Mouse (Mus musculus): ENCODE data around the gene Ankrd11.

Ankrd11 gene

DNA sequence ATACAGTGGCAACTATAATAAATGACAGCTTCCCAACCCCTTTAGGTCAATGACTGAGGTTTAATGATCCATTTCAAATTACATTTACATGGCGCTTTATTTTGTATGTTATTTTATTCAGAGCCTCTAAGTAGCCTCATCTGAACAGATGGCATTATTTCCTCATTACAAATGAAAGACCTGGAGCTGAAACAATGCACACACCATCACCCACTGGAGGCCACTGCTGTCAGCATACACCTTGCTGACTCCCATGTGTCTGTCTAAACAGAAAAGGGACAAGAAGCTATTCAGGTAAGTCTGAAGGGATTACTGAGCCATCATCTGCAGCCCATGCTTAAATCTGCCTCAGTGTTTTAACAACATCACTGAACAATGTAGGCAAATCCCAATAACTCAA lies 107.0 kb downstream of the Ankrd11 start:
- TF ChIP-seq GATA4 (IDR thresholded peaks at IDR 0.05; ENCODE audit: insufficient replicate concordance, low read length) = no peak

DNA sequence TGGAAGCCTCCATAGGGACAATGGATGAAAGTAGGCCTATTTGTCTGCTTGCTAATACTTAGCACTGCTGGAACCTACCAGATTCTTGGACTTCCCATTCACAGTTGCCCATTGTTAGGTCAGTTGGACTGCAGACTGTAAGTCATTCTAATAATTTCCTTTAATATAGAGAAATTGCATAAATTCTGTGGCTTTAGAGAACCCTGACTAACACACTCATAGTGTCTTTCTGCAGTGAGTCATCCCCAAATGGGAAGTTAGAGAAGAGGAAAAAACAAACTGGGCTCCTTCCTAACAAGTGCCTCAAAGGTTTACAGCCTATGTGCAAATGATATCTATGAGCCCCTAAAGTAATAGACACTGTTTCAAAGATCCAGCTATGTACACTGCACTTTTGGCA lies 108.1 kb downstream of the Ankrd11 start:
- no peak for TF ChIP-seq GATA4 (IDR thresholded peaks at IDR 0.05; ENCODE audit: insufficient replicate concordance, low read length)

DNA sequence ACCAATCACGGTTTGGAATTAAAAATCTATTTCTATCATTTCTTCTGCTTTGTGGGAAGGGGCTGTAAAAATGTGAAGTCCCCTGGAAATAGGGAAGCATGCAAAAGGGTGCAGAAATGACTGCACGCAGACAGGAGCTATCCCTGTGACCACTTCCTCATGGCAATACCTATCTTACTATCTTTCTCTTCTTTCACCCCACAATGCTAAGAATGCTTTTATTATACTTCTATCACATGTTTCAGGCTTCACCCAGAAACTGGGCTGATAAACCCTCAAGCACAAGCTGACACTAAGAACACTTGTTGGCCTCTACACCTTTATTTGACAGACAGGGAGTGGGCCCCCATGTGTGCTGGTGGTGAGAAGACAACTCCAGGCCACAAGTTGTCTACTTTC lies 109.5 kb downstream of the Ankrd11 start:
- TF ChIP-seq GATA4 (IDR thresholded peaks at IDR 0.05; ENCODE audit: insufficient replicate concordance, low read length) = no peak

DNA sequence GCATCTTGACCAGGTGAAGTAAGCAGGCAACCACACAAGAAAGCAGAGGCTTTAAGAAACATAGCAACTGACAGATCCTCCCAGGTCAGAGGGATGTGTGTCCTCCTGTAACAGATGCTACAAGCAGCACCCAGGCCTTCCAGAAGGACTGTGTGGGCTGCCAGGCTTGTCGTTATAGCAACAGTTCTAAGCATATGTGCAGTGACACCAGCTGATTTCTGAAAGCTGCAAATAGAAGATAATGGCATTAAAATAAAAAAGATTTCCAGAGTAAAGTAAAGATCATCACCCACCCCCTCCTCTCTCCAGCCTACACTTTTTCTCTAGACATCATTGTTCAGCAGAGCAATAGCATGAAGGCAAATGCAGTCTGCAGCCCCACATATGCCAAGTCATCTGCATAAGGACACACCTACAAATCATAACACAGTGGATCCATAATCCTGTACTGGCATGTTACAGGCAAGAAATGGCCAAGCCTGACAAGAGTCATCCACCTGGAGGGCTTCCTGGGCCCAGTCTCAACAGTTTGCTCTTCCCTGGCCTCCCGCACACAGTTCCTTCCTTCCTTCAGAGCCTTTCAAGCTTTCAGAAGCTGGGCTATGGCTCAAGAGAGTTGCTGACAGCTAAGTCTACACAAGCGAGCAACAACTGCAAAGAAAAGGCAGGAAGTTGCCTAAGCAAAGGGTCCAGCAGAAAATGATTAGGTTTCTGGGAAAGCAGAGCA lies 110.1 kb downstream of the Ankrd11 start:
- no peak for TF ChIP-seq GATA4 (IDR thresholded peaks at IDR 0.05; ENCODE audit: insufficient replicate concordance, low read length)

DNA sequence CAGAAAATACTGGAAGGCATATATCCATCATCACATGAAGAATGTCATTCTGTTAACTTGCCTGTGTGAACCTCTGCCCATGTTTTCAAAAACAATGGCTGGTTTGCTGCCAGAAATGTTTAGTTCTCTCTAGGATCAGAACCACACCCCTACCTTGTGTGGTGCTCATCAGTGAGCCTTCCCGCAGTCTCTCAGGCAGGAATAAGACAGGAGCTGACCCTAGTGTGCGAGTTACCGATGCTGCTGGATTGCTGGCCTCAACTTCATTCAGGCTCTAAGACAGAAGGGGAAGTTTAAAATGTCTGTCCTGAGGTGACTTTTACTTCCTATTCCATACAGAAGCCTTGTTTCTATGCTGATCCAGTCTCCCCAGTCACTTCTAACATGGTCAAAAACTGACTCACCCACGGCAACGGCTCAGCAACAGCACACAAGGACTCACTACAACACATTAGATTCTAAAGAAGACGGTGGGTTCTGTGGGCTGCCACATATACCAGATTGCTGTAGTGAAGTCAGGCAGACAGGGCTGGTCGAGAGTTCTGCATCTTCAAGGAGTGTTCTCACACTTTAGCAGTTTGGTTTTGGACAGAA lies 113.3 kb downstream of the Ankrd11 start:
- no peak for TF ChIP-seq GATA4 (IDR thresholded peaks at IDR 0.05; ENCODE audit: insufficient replicate concordance, low read length)

DNA sequence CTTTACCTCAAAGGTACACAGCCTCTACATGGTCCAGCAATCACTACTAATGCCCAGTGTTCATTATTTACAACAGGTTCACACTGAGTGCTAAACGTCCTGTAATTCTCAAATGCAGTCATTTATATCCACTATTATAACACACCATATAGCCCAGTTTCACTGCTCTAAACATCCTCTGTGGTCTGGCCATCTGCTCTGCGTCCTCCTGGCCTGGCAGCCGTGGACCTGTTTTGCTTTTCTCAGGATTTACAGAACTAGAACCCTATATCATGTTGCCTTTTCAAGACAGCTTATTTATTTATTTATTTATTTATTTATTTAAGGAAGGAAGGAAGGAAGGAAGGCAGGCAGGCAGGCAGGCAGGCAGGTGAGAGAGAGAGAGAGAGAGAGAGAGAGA lies 114.2 kb downstream of the Ankrd11 start:
- no peak for TF ChIP-seq GATA4 (IDR thresholded peaks at IDR 0.05; ENCODE audit: insufficient replicate concordance, low read length)

DNA sequence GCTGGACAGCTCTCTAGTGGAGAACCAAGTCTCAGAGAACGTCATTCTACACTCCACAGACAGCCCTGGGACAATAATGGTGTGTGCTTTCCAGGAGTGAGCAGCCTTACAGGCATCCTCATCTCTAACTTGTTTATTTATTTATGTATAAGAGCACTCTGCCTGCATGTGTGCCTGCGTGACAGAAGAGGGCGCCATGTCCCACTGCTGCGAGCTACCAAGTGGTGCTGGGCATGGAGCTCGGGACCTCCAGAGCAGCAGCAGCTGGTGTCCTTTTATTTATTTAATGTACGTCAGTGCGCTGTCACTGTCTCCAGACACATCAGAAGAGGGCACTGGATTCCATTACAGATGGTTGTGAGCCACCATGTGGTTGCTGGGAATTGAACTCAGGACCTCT lies 115.3 kb downstream of the Ankrd11 start:
- no peak for TF ChIP-seq GATA4 (IDR thresholded peaks at IDR 0.05; ENCODE audit: insufficient replicate concordance, low read length)

DNA sequence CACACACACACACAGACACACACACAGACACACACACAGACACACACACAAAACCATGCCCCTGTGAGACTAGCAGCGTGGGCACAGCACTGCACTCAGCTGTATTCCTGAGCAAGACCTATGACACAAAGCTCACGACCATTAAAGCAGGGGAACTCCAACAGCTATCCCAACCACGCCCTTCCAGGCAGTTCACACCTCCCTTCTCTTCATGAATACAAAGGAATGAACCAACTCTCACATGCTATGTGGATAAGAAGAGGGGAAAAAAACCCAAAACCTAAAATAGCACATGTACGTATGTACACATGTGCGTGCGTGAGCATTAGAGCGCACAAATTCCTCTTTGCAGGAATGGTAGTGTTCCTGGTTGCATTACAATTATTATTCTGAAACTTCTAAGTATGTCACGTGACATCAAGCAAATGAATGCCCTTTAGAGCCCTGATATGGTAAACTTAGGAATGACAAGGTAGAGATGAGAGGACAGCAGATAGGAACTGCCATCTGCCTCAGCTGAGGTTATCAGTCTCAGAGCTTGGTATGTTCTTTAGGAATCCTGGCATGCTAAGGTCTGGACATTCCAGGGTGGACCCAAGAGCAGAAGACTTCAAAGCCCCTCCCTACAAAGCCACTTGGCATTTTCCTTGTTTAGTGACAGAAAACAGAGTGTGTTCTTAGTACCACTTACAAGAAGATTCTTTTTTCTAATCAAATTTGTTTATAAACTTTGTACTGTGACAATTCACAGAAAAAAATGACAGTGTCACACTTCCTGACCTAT lies 115.9 kb downstream of the Ankrd11 start:
- TF ChIP-seq GATA4 (IDR thresholded peaks at IDR 0.05; ENCODE audit: insufficient replicate concordance, low read length) = no peak

DNA sequence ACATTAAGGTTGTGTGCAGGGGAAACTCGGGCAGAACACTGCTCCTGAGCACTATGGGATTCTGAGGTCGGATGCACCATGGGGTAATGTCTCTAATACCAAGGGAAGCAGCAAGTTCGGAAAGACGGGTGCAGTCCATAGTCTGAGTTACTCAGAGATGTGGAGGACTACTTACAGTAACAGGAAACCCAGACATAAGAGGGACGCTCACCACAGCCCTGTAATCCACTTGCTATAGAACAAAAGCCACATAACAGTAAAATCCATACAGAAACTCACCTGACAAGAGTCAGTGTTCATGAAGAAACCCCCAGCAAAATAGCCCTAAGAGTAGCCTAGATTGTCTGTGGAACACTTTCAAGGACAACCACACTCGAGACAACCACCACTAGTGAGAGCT lies 118.0 kb downstream of the Ankrd11 start:
- TF ChIP-seq GATA4 (IDR thresholded peaks at IDR 0.05; ENCODE audit: insufficient replicate concordance, low read length) = no peak

DNA sequence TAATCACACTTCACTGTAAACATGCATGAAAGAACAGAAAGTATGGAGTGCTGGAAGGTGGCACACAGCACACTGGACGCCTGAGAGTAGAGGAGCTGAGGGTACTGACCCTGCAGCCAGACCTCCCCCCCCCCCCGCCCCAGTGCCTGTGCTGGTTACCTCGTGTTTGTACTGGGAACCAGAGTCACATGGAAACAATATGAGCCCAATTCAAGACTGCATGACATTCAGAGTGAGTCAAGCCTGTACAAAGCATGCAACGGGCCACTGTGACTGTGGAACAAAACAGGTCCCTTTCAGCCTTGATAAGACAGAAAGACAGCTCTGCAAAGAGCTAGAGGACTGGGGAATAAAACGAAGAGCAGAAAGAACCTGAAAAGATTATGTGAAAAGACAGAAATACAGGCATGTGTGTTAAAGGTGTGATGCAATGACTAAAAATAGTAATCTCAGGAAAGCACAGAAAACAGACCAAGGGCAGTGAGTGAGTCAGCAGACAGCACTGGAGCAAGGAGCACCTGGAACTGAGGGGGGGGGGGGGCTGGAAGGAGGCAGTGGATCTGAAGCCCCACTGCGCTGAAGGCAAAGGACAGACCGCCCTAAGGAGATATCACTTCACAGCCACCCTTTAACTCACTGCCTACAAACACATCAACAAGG lies 118.5 kb downstream of the Ankrd11 start:
- no peak for TF ChIP-seq GATA4 (IDR thresholded peaks at IDR 0.05; ENCODE audit: insufficient replicate concordance, low read length)

DNA sequence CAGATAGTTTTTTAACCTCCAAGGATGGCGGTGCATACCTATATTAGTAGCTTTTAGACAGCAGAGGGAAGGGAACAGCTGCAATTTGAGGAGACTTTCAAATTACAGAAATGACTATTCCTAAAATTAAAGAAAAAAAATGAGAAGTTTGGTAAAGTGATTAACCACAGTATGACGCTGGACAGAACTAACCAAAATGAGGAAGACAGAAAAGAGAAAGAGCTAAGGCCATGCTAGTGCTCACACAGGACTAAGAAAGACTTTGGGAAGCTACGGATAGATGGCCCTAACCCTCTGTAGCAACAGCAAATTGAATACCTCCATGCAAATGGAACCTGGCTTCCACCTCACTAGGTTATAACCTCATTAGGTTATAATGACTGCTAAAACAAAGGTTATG lies 119.1 kb downstream of the Ankrd11 start:
- no peak for TF ChIP-seq GATA4 (IDR thresholded peaks at IDR 0.05; ENCODE audit: insufficient replicate concordance, low read length)

DNA sequence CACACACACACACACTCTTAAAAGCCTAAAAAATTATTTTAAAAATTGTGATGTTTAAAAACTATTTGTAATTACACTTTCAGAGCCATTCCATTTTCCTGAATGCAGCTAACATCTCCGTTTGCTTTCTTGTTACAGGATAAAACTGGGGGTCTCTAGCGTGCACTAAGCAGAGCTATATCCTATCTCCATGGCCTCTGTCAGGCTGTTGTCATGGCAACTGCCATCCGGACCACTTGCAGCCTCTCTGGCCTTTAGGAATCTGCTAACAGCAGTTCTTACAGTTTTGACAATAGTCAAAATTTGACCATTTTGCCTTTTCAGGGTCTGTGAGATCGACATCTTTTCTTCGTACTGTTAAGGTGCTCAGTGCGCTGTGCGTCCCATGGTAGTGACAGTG lies 121.2 kb downstream of the Ankrd11 start:
- no peak for TF ChIP-seq GATA4 (IDR thresholded peaks at IDR 0.05; ENCODE audit: insufficient replicate concordance, low read length)

DNA sequence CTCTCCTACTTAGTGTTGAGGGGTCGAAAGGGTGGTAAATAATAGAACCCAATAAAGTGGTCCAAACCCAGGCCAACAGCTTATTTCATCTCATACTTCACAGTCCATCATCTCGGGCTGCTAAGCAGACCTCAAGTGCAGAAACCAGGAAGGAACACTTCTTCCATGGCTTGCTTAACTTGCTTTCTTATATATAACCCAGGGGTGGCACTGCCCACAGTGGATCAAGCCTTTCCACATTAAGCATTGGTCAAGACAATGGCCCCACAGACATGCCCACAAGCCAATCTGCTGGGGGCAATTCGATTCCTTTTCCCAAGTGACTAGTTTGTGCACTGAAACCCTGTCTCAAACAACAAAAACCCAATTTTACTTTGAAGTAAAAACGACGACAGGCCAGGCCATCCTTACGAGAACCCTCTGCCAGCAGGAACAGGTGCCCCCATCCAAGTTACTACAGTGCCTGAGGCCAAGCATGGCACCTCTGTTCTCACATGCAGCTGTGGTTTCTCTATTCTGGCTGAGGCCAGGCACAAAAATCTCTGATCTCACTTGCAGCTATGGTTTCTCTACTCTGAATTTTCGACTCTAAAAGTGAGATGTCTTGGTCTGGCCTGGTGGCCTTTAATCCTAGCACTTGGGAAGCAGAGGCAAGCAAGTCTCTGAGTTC lies 123.5 kb downstream of the Ankrd11 start:
- TF ChIP-seq GATA4 (IDR thresholded peaks at IDR 0.05; ENCODE audit: insufficient replicate concordance, low read length) = no peak

DNA sequence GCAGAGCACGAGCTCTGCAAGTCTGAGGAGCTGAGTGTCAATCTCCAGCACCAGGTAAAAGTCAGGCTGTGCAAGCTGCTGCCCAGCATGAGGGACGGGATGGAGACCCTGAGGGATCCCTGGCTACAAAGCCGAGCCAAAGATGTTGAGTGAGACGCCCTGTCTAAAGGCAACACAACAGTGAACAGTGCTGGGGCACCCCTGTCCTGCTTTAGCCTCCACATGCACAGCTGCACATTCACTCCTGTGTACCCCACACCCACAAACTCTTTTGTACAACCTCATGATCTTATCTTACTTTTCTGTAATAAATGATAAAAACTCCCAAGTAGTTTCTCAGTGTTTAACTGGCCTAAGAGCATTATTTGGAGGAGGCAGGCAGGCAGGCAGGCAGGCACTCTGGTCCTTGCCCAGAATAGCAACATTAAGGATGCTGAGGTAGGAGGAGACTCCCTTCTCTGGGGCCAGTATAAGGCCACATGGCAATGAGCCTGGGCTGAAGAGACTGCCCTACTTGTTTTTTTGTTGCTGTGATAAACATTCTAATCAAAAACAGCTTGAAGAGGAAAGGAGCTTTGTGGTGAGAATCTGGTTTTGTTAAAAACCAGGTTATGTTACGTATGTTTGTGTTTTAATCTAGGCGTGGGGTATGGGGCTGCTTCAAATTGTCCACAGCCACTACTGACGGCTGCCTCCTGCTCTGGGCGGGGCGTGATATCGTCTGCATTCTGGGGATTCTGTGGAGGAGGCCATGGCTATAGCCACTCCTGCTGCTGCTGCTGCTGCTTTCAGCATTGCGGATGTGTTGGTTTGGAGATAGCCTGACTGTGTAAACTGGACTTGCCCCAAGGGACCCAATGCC lies 124.3 kb downstream of the Ankrd11 start:
- TF ChIP-seq GATA4 (IDR thresholded peaks at IDR 0.05; ENCODE audit: insufficient replicate concordance, low read length) = no peak

Measured in liver, adult (tissue).